Mouse (Mus musculus) E14TG2a.4 (cell line): ENCODE results near the gene Tnrc6b.

Source experiments
- CTCF ChIP-seq: conservative IDR thresholded peaks from 2 replicates; pipeline ENCODE4 v1.5.1; 2014; ENCODE audit warnings: low read length
- NANOG ChIP-seq: IDR thresholded peaks from 2 replicates; pipeline ENCODE4 v1.6.1; 2014; ENCODE audit warnings: borderline replicate concordance, low read length, mixed read lengths

GRCm38 (mm10) chr15:80988331-80988730, 277.2 kb downstream of the Tnrc6b start:
- TF ChIP-seq CTCF (no peak), NANOG (no peak)
